Mouse (Mus musculus) limb, embryonic 10.5 days (tissue): ENCODE measurements at regions not wholly inside any gene's neighbourhood (a gene's known extent, or its start where the extent isn't known, plus 50 kb on each side); places are given as distances from the start of the nearest gene placed in this dataset.
A peak's percentile ranks its signal among the peaks of the same experiment; 100 is the strongest.

ENCODE experiments used
- DNase-seq: peaks from one replicate; pipeline ENCODE4 v3.0.0-alpha.2; 2017; ENCODE audit warnings: low spot score
- H3K27ac ChIP-seq: fragments of 300-500 bp; sonication (generic); 2 replicates; pipeline ENCODE4 v1.5.1; 2016; ENCODE audit warnings: mild to moderate bottlenecking
- H3K27me3 ChIP-seq: fragments of 300-500 bp; sonication (generic); 2 replicates; pipeline ENCODE4 v1.6.1; 2016; ENCODE audit warnings: low read depth, mild to moderate bottlenecking; ENCODE audit not compliant: poor library complexity, severe bottlenecking
- H3K36me3 ChIP-seq: fragments of 300-500 bp; sonication (generic); 2 replicates; pipeline ENCODE4 v1.6.1; 2016; ENCODE audit warnings: mild to moderate bottlenecking, moderate library complexity
- H3K4me1 ChIP-seq: fragments of 300-500 bp; sonication (generic); 2 replicates; pipeline ENCODE4 v1.6.1; 2016
- H3K4me3 ChIP-seq: fragments of 300-500 bp; sonication (generic); 2 replicates; pipeline ENCODE4 v1.5.1; 2016; ENCODE audit warnings: mild to moderate bottlenecking, moderate library complexity
- H3K9me3 ChIP-seq: fragments of 300-500 bp; sonication (generic); replicated peaks from 2 replicates; pipeline ENCODE4 v1.6.1; 2016; ENCODE audit warnings: mild to moderate bottlenecking
- WGBS: fragments of 180-500 bp; shearing (Covaris S2); methylation state at CpG from one replicate; pipeline ENCODE4 v1.1.7; 2016; 5-methylcytosine and 5-hydroxymethylcytosine counted together

DNA sequence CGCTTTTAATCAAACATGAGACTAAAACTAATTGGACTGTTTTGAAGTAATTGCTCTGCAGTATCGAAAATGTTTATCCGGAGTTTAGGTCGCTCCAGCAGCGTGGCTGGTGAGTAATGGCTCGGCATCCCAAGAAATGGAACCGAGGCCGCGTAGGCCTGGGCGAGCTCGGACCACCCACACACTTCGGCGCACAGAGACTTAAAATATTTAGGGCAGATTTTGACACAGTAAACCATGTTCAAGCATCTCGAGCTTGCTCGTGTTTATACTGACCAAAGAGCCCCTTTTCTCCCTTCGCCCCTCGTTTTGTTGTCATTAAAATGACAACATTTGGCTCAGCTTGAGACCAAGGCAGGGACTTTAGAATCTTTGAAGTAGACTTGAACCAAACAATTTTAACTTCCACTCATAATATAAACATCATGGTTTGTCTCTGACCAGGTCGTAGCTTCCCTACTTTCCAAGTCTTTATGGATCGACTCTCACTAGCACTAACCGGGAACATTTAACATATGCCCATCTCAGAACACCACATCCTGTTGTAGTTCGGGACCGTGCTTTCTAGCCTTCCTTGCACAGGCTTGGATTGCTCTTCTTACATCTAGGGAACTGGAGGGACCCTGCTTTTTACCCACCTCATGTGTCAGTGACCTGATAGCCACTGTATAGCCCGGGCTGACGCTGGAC is 223.0 kb upstream of the Map3k1 start:
- Histone ChIP-seq H3K9me3 (no peaks in the 10 kb centered on the region), H3K36me3 (no peaks in the 10 kb centered on the region), H3K27me3 (no peaks in the 10 kb centered on the region), H3K27ac (peak overlapping the region; percentile 19; the same call in 1 of the 2 replicates), H3K4me3 (no peak overlapping the region), H3K4me1 (no peaks in the 10 kb centered on the region)
- 91% methylated on average over 24 of the region's 24 CpGs for WGBS
- DNase-seq = peak; percentile 20

DNA sequence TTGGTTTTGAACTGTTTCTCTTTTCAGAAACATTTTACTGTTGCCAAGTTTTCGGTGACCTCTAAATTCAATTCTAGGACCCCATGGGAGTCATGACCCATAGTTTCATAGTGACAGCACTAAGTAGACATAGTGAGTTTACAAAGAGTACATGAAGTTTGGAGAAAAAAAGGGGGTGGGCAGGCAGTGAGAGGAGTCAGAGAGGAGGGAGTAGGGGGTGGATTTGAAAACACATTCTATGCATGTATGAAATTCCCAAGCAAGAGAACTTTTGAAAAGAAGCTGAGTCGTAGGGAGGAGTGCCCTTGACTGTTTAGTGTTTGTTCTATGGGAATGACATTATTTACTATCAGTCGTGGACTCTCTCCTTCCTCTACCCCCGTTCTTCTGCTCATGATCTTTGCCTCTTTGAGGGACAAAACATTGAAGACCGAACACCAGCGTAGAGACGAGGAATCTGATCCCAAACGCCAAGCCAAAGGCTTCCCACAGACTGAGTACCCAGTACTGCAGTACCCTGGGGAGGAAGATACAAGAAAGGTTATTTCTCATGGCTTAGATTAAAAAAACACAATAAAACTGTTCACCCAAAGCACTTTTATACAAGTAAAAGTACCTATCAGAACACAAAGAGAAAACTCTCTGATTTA is 229.1 kb upstream of the Map3k1 start:
- Histone ChIP-seq H3K4me3 (no peak overlapping the region), H3K27ac (no peak overlapping the region), H3K27me3 (no peaks in the 10 kb centered on the region), H3K36me3 (no peaks in the 10 kb centered on the region), H3K9me3 (no peaks in the 10 kb centered on the region), H3K4me1 (no peaks in the 10 kb centered on the region)
- DNase-seq = no peak
- 89% methylated on average over 8 of the region's 8 CpGs for WGBS

DNA sequence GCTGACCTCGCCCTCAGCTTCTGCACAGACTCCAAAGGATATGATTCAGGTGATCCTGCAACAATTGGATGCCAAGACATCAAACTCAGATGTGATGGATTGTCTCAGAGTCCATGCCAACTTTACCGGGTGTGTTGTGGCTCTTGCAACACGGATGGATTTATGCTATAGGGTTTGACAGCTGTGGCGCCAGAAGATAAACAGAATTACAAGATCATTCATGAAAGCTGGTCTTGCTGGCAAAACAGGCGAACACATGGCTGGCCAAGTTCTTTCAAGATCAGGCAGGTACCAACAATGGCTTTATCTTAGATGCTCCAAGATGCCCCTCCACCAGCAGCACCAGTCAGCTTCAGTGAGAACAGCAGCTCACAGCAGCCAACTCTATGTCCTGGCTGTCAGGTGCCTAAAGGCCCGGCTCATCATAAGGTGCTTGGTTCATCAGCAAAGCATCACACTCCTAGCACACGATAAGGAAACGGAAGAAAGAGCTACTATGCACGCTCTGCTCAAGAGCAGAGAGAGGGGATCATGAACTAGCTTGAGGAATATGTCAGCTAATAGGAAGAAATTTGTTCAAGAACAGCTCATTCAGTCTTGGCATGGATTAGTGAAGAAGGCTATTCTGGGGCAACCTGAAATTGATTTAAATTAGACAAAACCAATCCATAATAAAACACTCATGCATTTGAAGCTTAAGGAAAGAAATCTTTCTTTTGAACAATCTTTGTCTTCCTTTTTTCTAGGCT is 229.9 kb upstream of the Map3k1 start:
- Histone ChIP-seq H3K27ac (no peak overlapping the region), H3K27me3 (no peaks in the 10 kb centered on the region), H3K4me1 (no peaks in the 10 kb centered on the region), H3K36me3 (no peaks in the 10 kb centered on the region), H3K4me3 (no peak overlapping the region), H3K9me3 (no peaks in the 10 kb centered on the region)
- 89% methylated on average over 9 of the region's 9 CpGs for WGBS
- no peak for DNase-seq

DNA sequence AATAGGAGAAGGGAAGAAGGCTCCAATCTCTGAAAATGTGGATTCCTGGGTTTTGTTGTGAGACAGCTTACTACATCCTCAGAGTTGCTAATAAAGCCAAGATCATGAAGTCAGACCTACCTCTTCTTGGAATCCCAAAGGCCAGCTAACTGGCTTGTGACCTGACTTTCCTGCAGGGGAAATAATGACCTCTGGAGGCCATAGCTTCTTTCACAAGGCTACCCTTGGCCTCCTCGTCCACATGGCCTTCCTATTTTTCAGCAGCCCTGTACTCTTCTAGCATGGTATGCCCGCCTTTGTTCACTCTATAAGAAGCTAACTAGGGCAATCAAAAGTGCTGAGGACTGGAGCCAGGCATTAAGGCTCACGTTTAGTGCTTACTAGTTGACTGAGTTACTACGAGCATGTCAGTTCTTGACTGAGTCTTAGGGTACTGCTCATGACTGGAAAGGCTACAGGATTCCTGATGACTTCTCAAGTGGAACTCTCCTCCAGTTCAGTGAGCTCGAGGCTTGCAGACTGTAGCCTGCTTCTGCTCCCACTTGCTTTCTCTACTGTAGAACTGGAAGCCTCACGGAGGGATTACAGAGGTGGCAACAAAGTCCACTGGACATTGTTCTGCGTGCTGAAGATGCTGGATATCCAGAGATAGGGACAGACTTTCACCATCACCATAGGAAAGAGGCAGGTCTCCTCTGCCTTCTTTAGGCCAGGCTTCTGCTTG is 230.8 kb upstream of the Map3k1 start:
- Histone ChIP-seq H3K4me1 (no peaks in the 10 kb centered on the region), H3K27ac (no peak overlapping the region), H3K9me3 (no peaks in the 10 kb centered on the region), H3K27me3 (no peaks in the 10 kb centered on the region), H3K4me3 (no peak overlapping the region), H3K36me3 (no peaks in the 10 kb centered on the region)
- 84% methylated on average over 7 of the region's 7 CpGs for WGBS
- no peak for DNase-seq

DNA sequence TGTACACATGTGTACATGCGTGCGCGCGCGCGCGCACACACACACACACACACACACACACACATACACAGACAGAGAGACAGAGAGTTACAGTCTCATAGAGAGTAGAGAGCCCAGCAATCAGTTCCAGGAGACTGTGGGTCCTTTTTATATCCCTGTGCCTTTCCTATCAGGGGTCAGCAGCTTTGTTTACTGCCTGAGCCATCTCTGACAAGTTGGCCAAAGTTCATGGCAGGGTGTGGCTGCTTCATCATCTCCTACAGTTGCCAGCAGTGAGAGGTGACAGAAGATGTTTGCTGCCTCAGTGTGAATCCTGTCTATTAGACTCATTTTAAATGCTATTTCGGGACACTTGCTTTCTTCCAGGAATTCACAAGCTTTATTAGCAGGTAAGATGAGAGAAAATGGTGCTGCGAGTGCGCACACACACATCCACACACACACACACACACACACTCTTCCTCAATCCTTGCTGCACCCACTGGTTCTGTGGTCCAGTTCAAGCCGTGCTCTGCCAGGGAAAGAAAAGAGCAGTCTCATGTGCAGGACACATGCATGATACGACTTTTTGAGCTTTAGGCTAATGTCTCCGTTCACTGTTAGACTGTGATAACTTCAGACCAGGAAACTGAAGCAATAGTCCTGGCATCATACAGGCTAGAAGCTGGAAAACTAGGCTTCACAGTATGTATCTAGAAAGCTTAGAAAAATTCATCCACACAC is 234.9 kb upstream of the Map3k1 start:
- no peak for DNase-seq
- Histone ChIP-seq H3K27ac (no peak overlapping the region; the same call in 1 of the 2 replicates), H3K4me3 (no peak overlapping the region), H3K9me3 (no peaks in the 10 kb centered on the region), H3K27me3 (no peaks in the 10 kb centered on the region), H3K4me1 (no peaks in the 10 kb centered on the region; the same call in 1 of the 2 replicates), H3K36me3 (no peaks in the 10 kb centered on the region)
- WGBS = 95% methylated on average over 13 of the region's 13 CpGs

DNA sequence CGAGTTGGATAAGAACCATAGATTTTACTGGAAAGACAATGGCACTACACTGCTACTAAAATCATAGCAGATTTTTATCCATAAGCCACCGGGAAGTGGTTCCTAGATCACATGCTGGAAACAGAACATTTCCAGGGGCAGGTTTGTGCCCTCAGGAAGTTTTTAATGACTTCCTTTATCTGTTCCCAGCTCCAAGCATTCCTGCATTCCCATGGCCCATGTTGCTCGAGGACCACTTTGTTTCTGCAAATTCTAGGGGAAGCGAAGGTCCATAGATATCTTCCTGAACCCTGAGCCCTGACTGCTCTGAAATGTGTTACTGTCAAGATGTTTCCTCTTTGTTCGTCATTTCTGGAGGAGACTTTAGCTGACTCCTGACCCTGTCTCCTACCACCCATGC is 235.6 kb upstream of the Map3k1 start:
- H3K27ac ChIP-seq = no peak overlapping the region
- WGBS = 76% methylated on average over 5 of the region's 5 CpGs
- DNase-seq = no peak
- H3K9me3 ChIP-seq = no peaks in the 10 kb centered on the region
- no peaks in the 10 kb centered on the region for H3K36me3 ChIP-seq
- no peaks in the 10 kb centered on the region for H3K27me3 ChIP-seq
- H3K4me1 ChIP-seq = no peaks in the 10 kb centered on the region; the same call in 1 of the 2 replicates
- no peak overlapping the region for H3K4me3 ChIP-seq

DNA sequence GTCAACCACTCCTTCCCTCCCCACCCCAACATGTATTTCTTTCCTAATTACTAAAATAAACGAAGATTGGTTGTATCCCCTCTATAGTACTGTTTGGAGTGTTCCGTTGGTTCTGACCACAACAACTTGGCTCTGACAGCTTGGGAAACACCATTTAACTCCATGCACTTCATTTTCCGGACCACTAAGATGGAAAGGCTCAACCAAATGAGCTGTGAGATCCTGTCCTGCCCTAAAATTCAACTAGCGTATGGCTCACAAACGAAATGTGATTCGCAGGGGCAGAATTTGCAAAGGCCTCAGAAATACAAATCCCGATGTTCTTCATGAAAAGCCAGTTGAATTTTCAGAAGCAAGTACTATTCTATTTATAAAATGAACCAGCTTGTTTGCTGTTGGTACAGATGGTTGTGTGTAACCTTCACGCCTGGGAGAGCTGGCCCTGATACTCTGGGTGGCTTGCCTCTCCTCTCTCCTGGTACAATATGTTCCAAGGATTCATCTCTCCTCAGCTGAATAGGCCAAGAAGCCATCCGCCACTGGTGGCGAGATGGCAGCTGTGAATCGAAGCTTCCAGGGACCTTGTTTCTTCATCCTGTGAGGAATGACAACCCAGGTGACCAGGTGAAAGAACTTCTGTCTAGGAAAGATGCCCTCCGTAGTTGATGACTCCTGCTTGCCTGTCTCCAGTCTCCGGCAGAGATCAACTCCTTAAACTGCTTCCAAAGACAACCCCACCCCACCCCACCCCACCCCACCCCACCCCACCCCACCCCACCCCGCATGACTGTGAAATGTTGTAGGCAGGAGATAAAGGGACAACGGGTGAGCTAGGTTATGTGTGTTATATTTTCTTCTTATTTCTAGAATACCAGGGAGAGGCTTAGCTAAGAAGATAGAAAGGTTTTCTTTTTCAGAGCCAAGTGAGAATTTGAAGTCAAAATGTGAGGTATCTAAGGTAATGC is 237.7 kb upstream of the Map3k1 start:
- Histone ChIP-seq H3K27ac (no peak overlapping the region), H3K9me3 (no peaks in the 10 kb centered on the region), H3K36me3 (no peaks in the 10 kb centered on the region), H3K4me3 (no peak overlapping the region), H3K4me1 (no peaks in the 10 kb centered on the region; the same call in 1 of the 2 replicates), H3K27me3 (no peaks in the 10 kb centered on the region)
- no peak for DNase-seq
- 89% methylated on average over 15 of the region's 15 CpGs for WGBS

DNA sequence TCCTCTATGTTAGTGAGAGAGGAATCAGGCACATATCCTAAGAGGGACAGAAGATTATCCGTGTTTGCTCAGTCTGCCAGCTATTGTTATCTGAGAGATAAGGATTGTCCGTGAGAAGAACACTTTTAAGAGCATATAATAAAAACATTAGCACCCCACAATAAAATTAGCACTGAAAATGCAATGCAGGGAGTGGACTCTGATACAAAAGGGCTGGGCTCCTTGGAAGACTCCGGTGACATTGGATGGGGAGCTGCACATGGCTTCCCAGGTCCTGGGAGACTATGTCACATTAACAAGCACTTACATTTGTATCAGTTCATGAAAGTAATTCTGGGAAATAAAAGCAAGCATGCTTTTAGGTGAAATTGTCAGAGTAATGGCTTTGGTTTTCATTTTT is 238.6 kb upstream of the Map3k1 start:
- Histone ChIP-seq H3K27ac (no peak overlapping the region), H3K36me3 (no peaks in the 10 kb centered on the region), H3K4me3 (no peak overlapping the region), H3K9me3 (no peaks in the 10 kb centered on the region), H3K27me3 (no peaks in the 10 kb centered on the region), H3K4me1 (no peaks in the 10 kb centered on the region; the same call in 1 of the 2 replicates)
- DNase-seq = no peak
- 71% methylated on average over 3 of the region's 3 CpGs for WGBS

DNA sequence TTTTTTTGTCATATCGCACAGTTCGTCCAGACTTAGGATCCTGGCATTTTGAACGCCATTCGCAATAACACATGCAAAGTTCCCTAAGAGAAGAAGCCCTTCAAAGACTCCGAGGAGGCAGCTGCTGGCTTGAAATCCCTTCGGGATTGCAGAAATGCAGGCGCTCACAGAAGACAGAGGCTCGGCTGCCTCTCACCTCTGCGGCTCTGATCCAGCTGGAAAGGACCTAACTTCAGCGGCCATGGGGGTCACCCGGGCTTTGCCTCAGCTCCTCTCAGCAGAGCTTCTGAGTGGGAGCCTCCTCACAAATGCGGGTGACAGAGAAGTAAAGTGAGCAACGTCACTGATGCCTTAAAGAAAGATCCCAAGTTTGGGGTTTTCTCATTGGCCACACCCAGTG is 239.1 kb upstream of the Map3k1 start:
- Histone ChIP-seq H3K9me3 (no peaks in the 10 kb centered on the region), H3K27me3 (no peaks in the 10 kb centered on the region), H3K27ac (no peak overlapping the region), H3K36me3 (no peaks in the 10 kb centered on the region), H3K4me1 (no peaks in the 10 kb centered on the region; the same call in 1 of the 2 replicates), H3K4me3 (no peak overlapping the region)
- 76% methylated on average over 13 of the region's 13 CpGs for WGBS
- no peak for DNase-seq

DNA sequence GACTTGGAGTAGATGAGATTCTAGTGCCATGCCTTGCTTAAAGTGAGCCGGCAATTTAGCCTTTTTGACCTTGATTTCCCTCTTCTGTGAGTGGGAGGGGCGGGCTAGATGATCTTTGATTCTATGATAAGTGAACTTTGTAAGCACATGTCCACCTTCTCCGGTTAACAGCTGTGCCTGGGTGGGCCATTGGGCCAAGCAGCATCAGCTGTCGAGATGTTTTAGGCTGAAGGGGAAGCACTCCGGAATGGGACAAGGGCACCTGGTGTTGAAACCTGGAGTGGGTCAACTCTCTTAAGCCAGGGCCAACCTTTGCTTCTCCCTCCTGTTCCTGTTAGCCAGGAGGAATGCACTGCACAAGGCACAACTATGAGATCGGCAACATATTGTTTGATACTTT is 239.5 kb upstream of the Map3k1 start:
- Histone ChIP-seq H3K27ac (no peak overlapping the region), H3K27me3 (no peaks in the 10 kb centered on the region), H3K36me3 (no peaks in the 10 kb centered on the region), H3K4me3 (no peak overlapping the region), H3K4me1 (no peaks in the 10 kb centered on the region; the same call in 1 of the 2 replicates), H3K9me3 (no peaks in the 10 kb centered on the region)
- WGBS = 87% methylated on average over 6 of the region's 6 CpGs
- no peak for DNase-seq

DNA sequence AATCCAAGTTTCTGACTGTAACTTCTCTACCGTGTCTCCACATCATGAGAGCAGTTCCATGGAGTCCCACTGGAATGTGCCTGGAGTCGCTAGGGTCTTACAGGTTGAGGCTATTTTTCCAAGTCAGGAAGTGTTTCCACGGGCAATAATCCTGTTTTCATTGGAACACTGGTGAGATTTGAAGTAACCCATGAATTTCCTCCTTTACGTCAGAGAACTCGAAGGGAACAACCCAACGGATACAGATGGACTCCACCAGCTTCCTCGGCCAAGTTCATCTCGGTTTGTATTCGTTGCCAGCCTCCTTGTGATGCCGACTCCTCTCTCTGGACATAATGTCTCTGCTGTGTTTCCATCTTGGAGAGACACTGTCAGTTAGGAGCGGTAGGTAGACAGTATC is 237.4 kb upstream of the Ankrd55 start:
- Histone ChIP-seq H3K27me3 (no peaks in the 10 kb centered on the region), H3K36me3 (no peaks in the 10 kb centered on the region), H3K9me3 (no peaks in the 10 kb centered on the region), H3K4me3 (no peak overlapping the region), H3K4me1 (no peaks in the 10 kb centered on the region; the same call in 1 of the 2 replicates), H3K27ac (no peak overlapping the region)
- no peak for DNase-seq
- 94% methylated on average over 11 of the region's 11 CpGs for WGBS
